ENCODE assay signal across 13 mouse cellular contexts in the genomic region with DNA sequence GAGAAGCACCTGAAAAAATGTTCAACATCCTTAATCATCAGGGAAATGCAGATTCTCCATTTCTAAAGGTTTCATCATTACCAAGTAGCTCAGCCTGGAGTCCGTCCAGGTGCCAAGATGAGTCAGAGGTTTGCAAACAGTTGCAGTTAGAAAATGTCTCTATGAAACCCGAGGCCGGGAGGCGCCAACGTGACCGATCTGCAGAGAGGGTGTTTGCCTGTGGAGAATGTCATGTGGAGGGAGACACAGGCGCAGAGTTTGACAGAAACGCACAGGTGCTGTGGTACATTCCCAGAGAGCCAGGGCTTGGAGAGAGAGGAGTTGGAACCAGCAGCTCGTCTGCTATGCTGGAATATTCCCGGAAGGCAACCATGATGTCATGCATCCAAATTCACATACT. TPM values are rescaled to one million over a fixed set of nuclear protein-coding genes. Genes with fewer than 3 reads are reported as not detected.
A peak's percentile ranks its signal among the peaks of the same experiment; 100 is the strongest.
DNase-seq lines count a peak whose midpoint lies in the region; ATAC-seq lines count a peak whose summit lies in the region.
"Had no signal": no experiment of that assay in that cellular context is flagged by ENCODE, and none has a peak within 500 bp of the region (broad histone marks: within the 10 kb centered on the region; RNA-seq: fewer than 3 reads in every experiment).

No protein-coding gene starts in this region.

- 63% methylated on average over 10 of the region's 10 CpGs for WGBS in limb, embryonic 15.5 days

- H3K9ac ChIP-seq in limb, embryonic 15.5 days: no peak overlapping the region

- peak; percentile 17; the same call in 1 of the 2 replicates for ATAC-seq in limb, embryonic 15.5 days (ENCODE audit: insufficient number of reproducible peaks, low FRiP score, low TSS enrichment, low read depth)

- H3K4me2 ChIP-seq in limb, embryonic 15.5 days: no peak overlapping the region

- H3K9me3 ChIP-seq in limb, embryonic 15.5 days: no peaks in the 10 kb centered on the region

- peaks cover 11% of the 10 kb centered on the region; the same call in 1 of the 2 replicates for H3K4me1 ChIP-seq in limb, embryonic 15.5 days

- H3K27ac ChIP-seq in limb, embryonic 15.5 days: peak overlapping the region; percentile 43; the same call in 1 of the 2 replicates
- H3K27ac ChIP-seq: left cerebral cortex, adult 2 months had no signal

- no peak overlapping the region for H3K4me3 ChIP-seq in limb, embryonic 15.5 days
- H3K4me3 ChIP-seq: left cerebral cortex, adult 2 months had no signal

- no peaks in the 10 kb centered on the region for H3K27me3 ChIP-seq in limb, embryonic 15.5 days

- no peaks in the 10 kb centered on the region for H3K36me3 ChIP-seq in limb, embryonic 15.5 days

- peak; percentile 12 for DNase-seq in ovary, postnatal 36 days (ENCODE audit: low spot score)
- DNase-seq in ovary, postnatal 14 days (ENCODE audit: low spot score): no peak
- DNase-seq in adrenal gland, postnatal 14 days: peak; percentile 72
- peak; percentile 25 to 56 for DNase-seq in urinary bladder, postnatal 4 days (ENCODE audit: low spot score in 2 of 2)
- DNase-seq in thymus, postnatal 25 days: no peak
- DNase-seq in spleen, postnatal 14 days (ENCODE audit: low spot score in 2 of 2): no peak
- DNase-seq: cerebellum, adult 11 months had no signal

RNA-seq across cellular contexts. Expression of a gene that starts 3.8 kb away (rescaled TPM):
- total RNA-seq in adrenal gland, postnatal 14 days (2021): 5.7 and 8.7 TPM in 2 replicates
- polyA plus RNA-seq in limb, embryonic 15.5 days (2015; fragmentation: Nextera tagmentation; extraction: Ambion mirVana): 28.6 and 64.6 TPM in 2 replicates

RNA-seq across cellular contexts. Expression of a gene that starts 44.2 kb away (rescaled TPM):
- total RNA-seq in adrenal gland, postnatal 14 days (2021): not detected in 2 replicates
- polyA plus RNA-seq in limb, embryonic 15.5 days (2015; fragmentation: Nextera tagmentation; extraction: Ambion mirVana): not detected in 2 replicates
- total RNA-seq: heart, adult 8-10 months; left cerebral cortex, adult 2 months; megakaryocyte progenitor cell, adult 5-6 weeks; neutrophil, adult 5-6 weeks had no signal
- polyA plus RNA-seq: testis, adult 2 months had no signal

Comparison
In these comparisons a context has a peak if more than half of its experiments do, and no peak if none do; other contexts are left out.
1. DNase-seq: peak in ovary, postnatal 36 days (single experiment), adrenal gland, postnatal 14 days (single experiment) and urinary bladder, postnatal 4 days (2 of 2); none in ovary, postnatal 14 days (single experiment), thymus, postnatal 25 days (single experiment) and spleen, postnatal 14 days (0 of 2).